Mouse (Mus musculus) adrenal gland, adult 2 months (tissue): ENCODE measurements around the gene Ehhadh. TPM values are rescaled to one million over a fixed set of nuclear protein-coding genes. Genes with fewer than 3 reads are reported as not detected.

Experiments
- DNase-seq: peaks from one replicate; pipeline ENCODE4 v3.0.0; 2021
- polyA plus RNA-seq: library from polyadenylated mRNA; depleted of rRNA; stranded (reverse); fragments of >200 nt; gene quantifications from 2 replicates; pipeline ENCODE4 v1.2.3, GENCODE M21; 2012; rRNA removed
- total RNA-seq, 2 experiments: library from RNA; stranded (reverse); gene quantifications; 2 replicates each; pipeline ENCODE4 v1.2.3; 2021

Gene Ehhadh
- total and polyA plus RNA-seq, 3 experiments: 5.3 to 80.2 (median 30.8) TPM

- peak; percentile 58 for DNase-seq
Measured at GRCm38 (mm10) chr16:21727897-21728364, 59.7 kb downstream of the Ehhadh start.

DNA sequence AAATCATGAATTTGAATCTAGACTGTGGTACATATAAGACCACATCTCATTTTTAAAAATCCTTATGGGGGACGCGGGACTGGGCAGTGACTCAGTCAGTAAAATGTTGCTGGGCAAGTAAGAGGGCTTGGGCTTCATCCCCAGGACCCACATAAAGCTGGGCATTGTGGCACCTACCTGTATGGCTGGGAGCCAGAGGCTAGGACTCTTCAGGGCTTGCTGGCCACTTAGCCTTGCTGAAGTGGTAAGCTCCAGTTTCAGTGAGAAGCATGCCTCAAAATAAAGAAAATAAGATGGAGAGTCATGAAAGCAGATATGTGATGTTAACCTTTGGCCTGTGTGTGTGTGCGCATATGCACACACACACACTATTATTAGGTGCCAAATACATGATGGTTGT lies 60.2 kb downstream of the Ehhadh start:
- no peak for DNase-seq

DNA sequence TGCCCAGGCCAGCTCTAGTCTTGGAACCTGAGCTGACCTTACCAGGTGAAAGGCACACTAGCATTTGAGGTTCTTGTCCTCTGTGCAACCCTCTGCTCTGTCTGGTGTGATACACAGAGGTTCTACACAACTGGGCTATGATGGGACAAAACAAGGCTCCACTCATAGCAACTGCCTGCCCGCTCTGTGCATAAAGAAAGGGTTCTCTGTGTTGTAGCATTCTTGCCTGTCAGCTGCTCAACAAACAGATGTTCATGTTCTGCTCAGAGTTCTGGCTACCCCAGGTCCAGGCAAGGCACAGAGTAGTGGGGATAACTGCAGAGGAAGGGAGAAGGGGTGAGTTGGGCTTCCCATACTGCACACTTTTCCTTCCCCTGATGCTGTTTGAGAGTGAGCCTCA lies 63.3 kb downstream of the Ehhadh start:
- no peak for DNase-seq

DNA sequence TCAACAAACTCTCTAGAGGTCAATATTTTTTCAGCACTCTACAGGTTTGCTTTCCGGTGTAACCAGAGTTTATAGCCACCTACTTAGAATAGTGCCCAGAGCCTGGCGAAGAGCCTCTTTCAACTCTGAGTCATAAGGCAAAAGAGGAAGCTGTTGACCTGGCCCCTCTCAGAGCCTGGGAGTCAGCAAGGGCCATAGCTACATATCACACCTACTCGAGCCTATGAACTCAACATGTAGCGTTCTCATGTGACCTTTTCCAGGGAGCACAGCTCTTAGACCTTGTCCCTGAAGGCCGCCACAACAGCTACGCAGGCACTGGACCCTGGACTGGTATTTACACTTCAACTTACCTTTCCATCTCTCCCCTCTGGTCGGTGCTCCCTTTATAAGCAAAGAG lies 67.8 kb downstream of the Ehhadh start:
- no peak for DNase-seq

- DNase-seq: no peak
Measured at GRCm38 (mm10) chr16:21714516-21714915, 73.1 kb downstream of the Ehhadh start.

Other genes starting within 250 kb of the Ehhadh start
- 10 to 100 TPM; 15.2 to 21.1 TPM for gene 2510009E07Rik, start 93.1 kb downstream of the Ehhadh start, total RNA-seq
- 13.6 and 14.2 TPM in 2 replicates for gene 2510009E07Rik, start 93.1 kb downstream of the Ehhadh start, polyA plus RNA-seq
- 1 to 10 TPM in 1 of 2 experiments, under 1 TPM in 1; 0.84 to 1.2 TPM for gene Map3k13, start 6.5 kb upstream of the Ehhadh start, total RNA-seq
- gene Map3k13, start 6.5 kb upstream of the Ehhadh start, polyA plus RNA-seq: 0.40 and 0.41 TPM in 2 replicates
- 10 to 100 TPM; 13.6 to 23.5 TPM for gene Tmem41a, start 159.7 kb upstream of the Ehhadh start, total RNA-seq
- gene Tmem41a, start 159.7 kb upstream of the Ehhadh start, polyA plus RNA-seq: 12.9 and 15.2 TPM in 2 replicates
- gene Liph, start 207.9 kb upstream of the Ehhadh start, total RNA-seq: under 1 TPM; 0.26 to 0.79 TPM
- 0.03 TPM in 1 of 2 replicates, not detected in the other for gene Liph, start 207.9 kb upstream of the Ehhadh start, polyA plus RNA-seq
- gene Senp2, start 221.7 kb upstream of the Ehhadh start, total RNA-seq: 10 to 100 TPM; 33.0 to 64.4 TPM
- gene Senp2, start 221.7 kb upstream of the Ehhadh start, polyA plus RNA-seq: 3.6 and 3.7 TPM in 2 replicates